Mouse (Mus musculus) megakaryocyte progenitor cell, adult 5-6 weeks (primary cell): ENCODE results near the gene 2700081O15Rik. TPM values are rescaled to one million over a fixed set of nuclear protein-coding genes. Genes with fewer than 3 reads are reported as not detected.

Experiments
- ATAC-seq: replicated peaks from 2 replicates; pipeline ENCODE4 v1.8.0; 2016; ENCODE audit warnings: mild to moderate bottlenecking, moderate TSS enrichment, inconsistent platforms; ENCODE audit not compliant: poor library complexity
- total RNA-seq, 2 experiments: library from RNA; stranded (forward) in 1 of 2; stranded (reverse) in 1 of 2; fragments of 157-497, 149-512 nt in 1 of 2; fragments of 200-1000 nt in 1 of 2; gene quantifications; 2 replicates each; pipeline versions ENCODE4 v1.2.3 to v1.2.4; 2015 to 2017

Gene 2700081O15Rik
- total RNA-seq, 2 experiments from 2014 or later: 1.4 to 1.5 TPM

- ATAC-seq: no peak
These were observed 2.7 kb downstream of the 2700081O15Rik start for GRCm38 (mm10) chr19:7420108-7420507.

DNA sequence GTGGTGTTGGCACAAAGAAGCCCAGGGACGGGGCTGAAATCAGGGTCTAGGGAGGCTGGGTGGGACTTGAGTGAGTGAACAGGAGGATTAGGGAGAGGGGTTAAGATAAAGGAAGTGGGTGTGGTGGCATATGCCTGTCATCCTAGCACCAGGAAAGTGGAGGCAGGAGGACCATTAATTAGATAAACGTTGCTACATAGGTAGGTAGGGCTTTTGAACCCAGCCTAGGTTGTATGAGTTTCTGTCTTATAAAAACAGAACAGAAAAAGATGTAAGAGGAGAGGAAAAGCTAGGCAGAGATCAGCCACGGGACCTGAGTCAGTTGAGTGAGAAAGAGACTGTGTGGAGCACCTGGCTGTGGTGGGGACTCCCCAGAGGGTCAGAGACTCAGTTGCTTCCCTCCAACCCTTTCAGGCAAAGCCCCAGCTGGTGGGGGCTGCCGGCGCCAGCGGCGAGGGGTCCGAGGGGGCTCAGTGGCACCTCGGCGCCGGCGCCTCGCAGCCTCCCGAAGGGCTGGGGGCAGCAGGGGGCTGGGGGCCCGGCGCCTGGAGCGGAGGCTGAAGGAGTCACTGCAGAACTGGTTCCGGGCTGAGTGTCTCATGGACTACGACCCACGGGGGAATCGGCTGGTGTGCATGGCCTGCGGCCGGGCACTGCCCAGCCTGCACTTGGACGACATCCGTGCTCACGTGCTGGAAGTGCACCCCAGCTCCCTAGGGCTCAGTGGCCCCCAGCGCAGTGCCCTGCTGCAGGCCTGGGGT lies 3.6 kb downstream of the 2700081O15Rik start:
- no peak for ATAC-seq

- no peak for ATAC-seq
These were observed 4.5 kb downstream of the 2700081O15Rik start for GRCm38 (mm10) chr19:7421602-7422591.

- no peak for ATAC-seq
These were observed 5.2 kb downstream of the 2700081O15Rik start for GRCm38 (mm10) chr19:7422656-7423027.

GRCm38 (mm10) chr19:7423028-7423655 lies 5.7 kb downstream of the 2700081O15Rik start:
- no peak for ATAC-seq

DNA sequence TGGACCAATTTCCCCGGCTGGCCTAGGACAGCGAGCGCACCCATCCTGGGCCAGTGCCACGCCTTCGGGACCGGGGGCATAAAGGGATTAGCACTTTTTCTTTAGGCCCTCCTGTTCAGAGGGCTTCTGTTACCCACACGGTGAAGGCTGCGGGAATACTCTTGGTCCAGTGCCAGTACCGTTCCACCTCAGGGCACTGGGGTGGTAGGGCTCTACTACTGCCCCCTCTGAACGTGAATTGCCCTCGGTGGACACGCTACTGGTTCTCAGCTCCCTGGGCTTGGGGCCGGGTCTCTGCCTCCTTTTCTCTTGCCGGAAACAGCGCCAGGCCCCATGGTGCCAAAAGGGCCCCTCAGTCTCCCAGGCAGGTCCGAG lies 6.2 kb downstream of the 2700081O15Rik start:
- no peak for ATAC-seq

DNA sequence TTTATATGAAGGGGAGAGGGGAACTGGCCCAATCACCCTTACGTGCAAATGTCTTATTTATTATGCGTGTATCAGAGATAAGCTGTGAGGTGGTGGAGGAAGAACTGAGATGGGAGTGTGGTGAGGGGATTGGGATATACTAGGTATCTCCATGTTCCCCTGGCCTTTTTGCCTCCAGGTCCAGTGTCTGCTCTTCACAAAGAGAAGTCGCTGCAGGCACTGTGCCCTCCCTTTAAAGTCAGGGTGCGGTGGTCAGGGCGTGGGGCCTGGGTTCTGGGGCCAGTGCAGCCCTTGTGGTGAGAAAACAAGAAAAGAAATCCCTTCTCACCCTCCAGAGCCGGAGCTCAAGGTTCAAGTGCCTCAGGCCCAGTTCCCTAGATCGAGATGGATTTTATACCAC lies 6.7 kb downstream of the 2700081O15Rik start:
- ATAC-seq: no peak

GRCm38 (mm10) chr19:7424590-7425397 lies 7.4 kb downstream of the 2700081O15Rik start:
- ATAC-seq: no peak

DNA sequence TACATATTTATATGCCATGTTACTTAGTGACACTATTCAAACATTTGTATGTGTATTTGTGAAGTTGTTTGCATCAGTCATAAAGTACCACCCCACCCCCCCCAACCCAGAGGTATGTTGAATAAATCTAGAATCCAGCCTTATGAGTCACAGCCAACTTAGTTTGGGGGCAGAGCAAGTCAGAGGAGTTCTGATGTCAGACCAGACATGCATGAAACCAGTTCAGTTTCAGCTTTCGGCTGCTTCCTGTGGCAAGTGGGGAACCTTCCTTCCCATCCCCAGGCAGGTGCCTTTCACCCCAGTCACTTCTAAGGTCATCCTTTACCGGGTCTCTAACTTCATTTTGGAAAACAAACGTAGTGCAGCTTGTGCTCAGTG lies 8.0 kb downstream of the 2700081O15Rik start:
- ATAC-seq: no peak

- no peak for ATAC-seq
These were observed 17.5 kb downstream of the 2700081O15Rik start for GRCm38 (mm10) chr19:7434887-7435286.

DNA sequence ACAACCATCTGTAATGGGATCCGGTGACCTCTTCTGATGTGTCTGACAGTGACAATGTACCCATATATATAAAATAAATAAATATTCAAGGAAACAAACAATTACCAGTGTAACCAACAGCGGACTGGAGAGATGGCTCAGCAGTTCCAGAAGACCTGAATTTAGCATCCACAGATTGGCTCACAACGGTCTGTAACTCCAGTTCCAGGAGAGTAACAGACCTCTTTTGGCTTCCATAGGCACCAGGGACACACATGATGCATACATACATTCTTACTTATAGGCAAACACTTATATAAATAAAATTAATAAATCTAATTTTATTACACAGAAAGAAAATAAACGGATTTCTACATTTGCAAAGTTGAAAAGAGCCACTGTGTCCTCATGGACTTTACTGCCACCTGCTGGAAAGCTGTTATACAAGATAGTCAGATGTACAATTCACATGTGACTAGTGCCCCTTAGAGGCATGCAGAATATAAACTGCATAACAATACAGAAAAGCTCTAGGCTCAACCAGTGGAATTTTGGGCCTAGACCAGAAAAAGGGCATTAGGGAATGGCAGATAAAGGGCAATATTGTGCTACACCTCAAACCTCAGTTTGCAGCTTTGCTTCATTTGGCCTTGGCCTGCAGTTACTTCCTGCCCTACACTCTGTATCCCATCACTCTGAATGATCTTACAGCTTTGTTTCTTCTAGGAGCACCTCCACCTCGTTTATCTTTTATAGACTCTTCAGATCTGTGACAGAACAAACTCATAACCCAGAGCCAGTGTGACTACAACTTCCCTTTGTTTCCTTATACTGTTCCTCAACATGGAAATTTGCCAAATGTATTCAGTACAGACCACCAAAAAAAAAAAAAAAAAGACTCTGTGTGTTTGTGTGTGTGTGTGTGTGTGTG lies 18.9 kb downstream of the 2700081O15Rik start:
- ATAC-seq: peak; percentile 90

DNA sequence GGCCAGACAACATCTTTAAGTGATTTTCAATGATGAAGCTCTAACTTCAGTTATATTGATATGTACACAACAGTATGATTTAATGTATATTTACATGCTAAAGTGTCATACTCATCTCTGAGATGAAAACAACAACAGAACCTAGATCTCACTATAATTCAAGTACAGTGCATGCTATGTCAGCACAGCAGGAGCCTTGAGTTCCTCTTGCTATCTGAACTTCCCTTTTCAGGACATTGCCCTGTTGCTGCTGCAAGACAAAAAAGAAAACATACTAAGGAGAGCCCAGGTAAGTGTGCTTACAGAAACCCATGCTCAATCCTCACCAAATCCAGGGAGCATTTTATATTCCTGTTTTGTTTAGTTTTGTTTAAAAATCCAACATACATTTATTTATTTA lies 20.9 kb downstream of the 2700081O15Rik start:
- no peak for ATAC-seq

GRCm38 (mm10) chr19:7441493-7441892 lies 24.1 kb downstream of the 2700081O15Rik start:
- peak; percentile 66 for ATAC-seq

- ATAC-seq: no peak
These were observed 27.7 kb downstream of the 2700081O15Rik start for GRCm38 (mm10) chr19:7445105-7445504.

- ATAC-seq: no peak
These were observed 28.2 kb downstream of the 2700081O15Rik start for GRCm38 (mm10) chr19:7445596-7445995.

DNA sequence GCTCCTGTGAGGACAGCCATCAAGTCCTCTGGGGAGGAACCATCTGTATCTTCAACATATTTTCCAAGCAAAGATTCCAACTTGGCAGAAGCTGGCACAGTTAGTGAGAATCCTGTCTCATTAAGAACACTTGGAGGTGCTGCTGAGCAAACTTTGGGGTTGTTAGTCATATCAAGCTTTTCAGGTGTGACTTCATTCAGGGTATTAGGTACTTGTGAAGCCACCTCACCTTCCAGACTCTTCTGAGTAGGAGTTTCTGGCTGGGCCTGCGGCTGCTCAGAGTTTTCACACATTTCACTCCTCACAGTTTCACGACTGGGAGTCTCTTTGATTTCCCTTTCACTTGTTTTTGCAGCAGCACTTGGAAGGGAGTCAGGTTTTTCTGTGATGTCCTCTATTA lies 39.4 kb downstream of the 2700081O15Rik start:
- ATAC-seq: no peak

DNA sequence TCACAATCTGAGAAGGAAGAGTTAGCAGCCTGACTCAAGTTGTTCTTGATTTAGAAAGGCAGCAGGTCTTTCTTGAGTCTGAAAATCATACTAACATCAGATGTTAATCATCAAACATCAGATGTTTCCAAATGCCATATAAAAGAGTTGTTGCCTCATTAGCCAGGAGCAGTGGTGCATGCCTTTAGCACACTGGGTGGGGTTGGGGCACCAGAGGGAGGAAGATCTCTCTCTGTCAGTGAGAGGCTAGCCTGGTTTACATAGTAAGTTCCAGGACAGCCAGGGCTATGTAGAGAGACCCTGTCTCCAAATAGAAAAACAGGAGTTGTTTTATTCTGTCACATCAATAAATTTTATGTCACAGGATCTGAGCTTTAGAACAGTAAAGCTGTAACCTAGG lies 41.5 kb downstream of the 2700081O15Rik start:
- ATAC-seq: no peak

DNA sequence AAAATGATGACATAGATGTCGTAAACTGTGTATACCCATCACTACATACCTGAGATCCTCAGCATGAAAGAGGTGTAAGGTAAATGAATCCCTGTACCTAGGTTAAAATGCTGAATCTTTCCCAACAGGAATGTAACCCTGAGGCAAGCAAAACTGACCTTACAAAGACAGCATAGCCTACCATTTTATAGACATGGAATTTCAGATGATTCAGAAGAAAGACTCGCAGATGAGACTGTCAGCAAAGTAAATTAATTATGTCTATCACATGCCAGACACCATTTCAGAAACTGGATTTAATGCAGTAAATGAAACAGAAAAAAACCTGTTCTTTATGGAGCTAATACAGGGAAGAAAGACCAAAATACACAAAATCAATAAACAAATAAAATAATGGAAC lies 41.9 kb downstream of the 2700081O15Rik start:
- ATAC-seq: no peak

- ATAC-seq: peak; percentile 55; the same call in 1 of the 2 replicates
These were observed 50.5 kb downstream of the 2700081O15Rik start for GRCm38 (mm10) chr19:7467915-7468314.

DNA sequence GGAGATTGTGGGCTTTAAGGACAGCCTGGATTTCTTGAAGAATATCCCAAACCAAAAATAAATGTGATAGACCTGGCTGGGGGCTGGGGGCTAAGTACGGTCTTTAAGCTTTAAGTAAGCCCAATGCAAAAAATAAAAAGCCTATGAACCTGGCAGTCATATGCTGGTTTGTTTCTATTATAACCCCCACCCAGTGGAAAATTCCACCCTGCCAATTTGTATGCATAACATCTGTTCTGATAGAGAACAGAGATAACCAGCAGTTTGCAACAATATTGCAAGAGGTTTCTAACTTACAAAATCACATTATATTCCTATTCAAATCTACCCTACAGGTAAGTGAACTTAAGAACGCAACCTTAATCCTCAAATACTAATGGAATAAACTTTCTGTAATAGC lies 53.2 kb downstream of the 2700081O15Rik start:
- ATAC-seq: no peak
